Mouse (Mus musculus) liver, embryonic 14.5 days (tissue): ENCODE data around the gene Sostdc1. TPM values are rescaled to one million over a fixed set of nuclear protein-coding genes. Genes with fewer than 3 reads are reported as not detected.

ENCODE experiments used
- ATAC-seq: fragments of 200-750 bp; cut with Nextera tagmentation; 2 replicates; pipeline ENCODE4 v1.8.0; 2017; ENCODE audit warnings: moderate number of reproducible peaks, mild to moderate bottlenecking, moderate library complexity; ENCODE audit not compliant: insufficient read depth
- DNase-seq, 3 experiments: peaks; one replicate each; pipeline ENCODE4 v3.0.0-alpha.2; 2012 to 2013; ENCODE audit warnings: low read depth in 3 of 3, low spot score in 3 of 3
- H3K27ac ChIP-seq: fragments of 300-500 bp; sonication (generic); 2 replicates; pipeline ENCODE4 v1.5.1; 2014; ENCODE audit warnings: moderate library complexity, mild to moderate bottlenecking, control low read depth, inconsistent platforms
- H3K27me3 ChIP-seq: fragments of 300-500 bp; sonication (generic); 2 replicates; pipeline ENCODE4 v1.6.1; 2014; ENCODE audit warnings: mild to moderate bottlenecking, low read length, moderate library complexity; ENCODE audit not compliant: control insufficient read depth, insufficient read depth
- H3K36me3 ChIP-seq: fragments of 300-500 bp; sonication (generic); replicated peaks from 2 replicates; pipeline ENCODE4 v1.6.1; 2014; ENCODE audit warnings: low read depth; ENCODE audit not compliant: control insufficient read depth, insufficient read depth
- H3K4me1 ChIP-seq, 2 experiments: fragments of 200-500 bp in 1 of 2; fragments of 300-500 bp in 1 of 2; sonication (generic) in 1 of 2; replicated peaks; 2 replicates each; pipeline ENCODE4 v1.6.1; 2012 to 2014; ENCODE audit warnings: antibody characterized with exemption in 1 of 2, inconsistent platforms in 1 of 2, low read length in 1 of 2; ENCODE audit not compliant: control insufficient read depth in 2 of 2, insufficient read depth in 2 of 2
- H3K4me2 ChIP-seq: fragments of 300-500 bp; sonication (generic); 2 replicates; pipeline ENCODE4 v1.6.1; 2014; ENCODE audit warnings: low read depth, mild to moderate bottlenecking, control low read depth, moderate library complexity
- H3K4me3 ChIP-seq, 2 experiments: fragments of 200-500 bp in 1 of 2; fragments of 300-500 bp in 1 of 2; sonication (generic) in 1 of 2; 2 replicates each; pipeline ENCODE4 v1.5.1; 2012 to 2014; ENCODE audit warnings: low read depth in 2 of 2, low read length in 2 of 2, mild to moderate bottlenecking in 2 of 2, control low read depth in 1 of 2, inconsistent platforms in 1 of 2, moderate library complexity in 1 of 2; ENCODE audit not compliant: insufficient read depth in 1 of 2
- H3K9ac ChIP-seq: fragments of 300-500 bp; sonication (generic); replicated peaks from 2 replicates; pipeline ENCODE4 v1.6.1; 2014; ENCODE audit warnings: mild to moderate bottlenecking, control low read depth, moderate library complexity
- H3K9me3 ChIP-seq: fragments of 300-500 bp; sonication (generic); 2 replicates; pipeline ENCODE4 v1.6.1; 2016; ENCODE audit warnings: low read length, mixed read lengths; ENCODE audit not compliant: control insufficient read depth
- CTCF ChIP-seq: IDR thresholded peaks from 2 replicates; pipeline ENCODE4 v1.5.1; 2016; ENCODE audit warnings: antibody characterized with exemption, low read depth, control low read depth
- EP300 ChIP-seq: IDR thresholded peaks from 2 replicates; pipeline ENCODE4 v1.6.1; 2016; ENCODE audit warnings: antibody characterized with exemption, low read depth
- WGBS: fragments of 180-500 bp; shearing (Covaris S2); extraction: QIAGEN DNeasy Blood & Tissue Kit; methylation state at CpG from one replicate; pipeline ENCODE4 v1.1.7; 2014; ENCODE audit not compliant: insufficient replicate concordance; 5-methylcytosine and 5-hydroxymethylcytosine counted together
- polyA plus RNA-seq, 2 experiments: library from polyadenylated mRNA; depleted of rRNA in 1 of 2; stranded (reverse) in 1 of 2; unstranded in 1 of 2; fragments of >200 nt; fragmentation: Nextera tagmentation in 1 of 2; extraction: Ambion mirVana in 1 of 2; gene quantifications; 2 replicates each; pipeline versions ENCODE4 v1.2.1 to v1.2.3; 2012 to 2014

Gene Sostdc1
- 0.07 TPM in 1 of 2 replicates, not detected in the other for polyA plus RNA-seq (2012; rRNA removed)
- polyA plus RNA-seq (2014; fragmentation: Nextera tagmentation; extraction: Ambion mirVana): 0.05 and 0.13 TPM in 2 replicates

DNA sequence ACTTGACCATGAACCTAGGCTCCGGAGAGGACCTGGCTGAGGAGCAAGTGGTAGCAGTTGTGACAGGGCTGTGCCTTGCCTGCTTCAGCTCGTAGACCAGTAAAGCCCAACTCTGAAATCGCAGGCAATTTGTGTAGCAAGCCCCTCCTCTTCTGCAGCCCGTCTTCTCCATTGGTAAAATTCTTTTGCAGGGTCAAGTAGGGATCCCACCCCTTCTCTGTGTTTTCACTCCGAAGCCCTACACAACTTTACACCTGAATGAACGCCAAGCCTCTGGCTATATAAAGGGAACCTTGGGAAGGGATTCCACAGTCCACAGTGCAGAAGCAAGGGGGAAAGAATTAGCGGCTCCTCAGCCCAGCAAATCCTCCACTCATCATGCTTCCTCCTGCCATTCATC is at the start of gene Sostdc1:
TSS of gene Sostdc1 (plus strand) at position 224 of the 400 bp plus-strand sequence.
- ATAC-seq: no peak
- Histone ChIP-seq H3K27me3 (peaks cover 3% of the 10 kb centered on the region; the same call in 1 of the 2 replicates), H3K27ac (no peak within 1 kb of the TSS), H3K4me3 (no peak within 1 kb of the TSS), H3K9me3 (no peaks in the 10 kb centered on the region), H3K36me3 (no peaks in the 10 kb centered on the region), H3K4me1 (no peaks in the 10 kb centered on the region), H3K4me2 (no peak within 1 kb of the TSS), H3K9ac (no peak within 1 kb of the TSS)
- WGBS: 22% methylated on average over 7 of the region's 7 CpGs
- no peak for TF ChIP-seq EP300
- TF ChIP-seq CTCF: no peak
- DNase-seq: no peak

DNA sequence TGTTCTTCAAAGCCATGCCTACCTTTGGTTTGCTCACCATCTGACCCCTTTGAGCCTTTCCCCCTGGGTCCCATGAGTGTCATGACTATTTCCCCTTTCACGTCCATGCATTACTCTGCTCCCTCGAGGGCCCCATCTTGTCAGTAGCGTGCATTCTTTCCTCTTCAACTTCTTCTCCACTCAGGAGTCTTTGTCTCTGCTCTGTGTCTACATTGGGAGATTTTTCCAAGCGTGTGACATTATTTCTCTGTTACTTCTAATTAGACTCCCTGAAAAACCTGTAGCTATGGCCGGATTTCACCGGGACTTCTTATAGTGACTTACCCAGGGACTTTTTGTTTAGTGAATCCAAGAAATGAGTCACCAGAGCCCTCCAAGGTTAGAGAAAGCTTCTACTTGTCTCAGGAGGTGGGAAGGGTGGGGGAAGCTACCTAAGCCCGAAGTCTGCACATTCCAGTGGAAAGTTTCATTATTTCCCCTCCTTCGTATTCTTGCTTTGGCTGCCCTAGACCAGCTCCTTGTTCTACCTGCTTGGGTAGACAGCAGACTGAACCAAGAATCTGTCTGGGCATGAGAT is 46.2 kb upstream of the Sostdc1 start:
- no peaks in the 10 kb centered on the region for H3K27me3 ChIP-seq
- no peaks in the 10 kb centered on the region for H3K36me3 ChIP-seq
- 64% methylated on average over 8 of the region's 8 CpGs for WGBS
- no peak for DNase-seq
- no peak overlapping the region for H3K4me3 ChIP-seq
- no peaks in the 10 kb centered on the region for H3K4me1 ChIP-seq
- no peak overlapping the region for H3K9ac ChIP-seq
- H3K4me2 ChIP-seq: no peak overlapping the region
- no peaks in the 10 kb centered on the region for H3K9me3 ChIP-seq
- TF ChIP-seq EP300 (no peak), CTCF (no peak)
- no peak for ATAC-seq
- H3K27ac ChIP-seq: no peak overlapping the region

DNA sequence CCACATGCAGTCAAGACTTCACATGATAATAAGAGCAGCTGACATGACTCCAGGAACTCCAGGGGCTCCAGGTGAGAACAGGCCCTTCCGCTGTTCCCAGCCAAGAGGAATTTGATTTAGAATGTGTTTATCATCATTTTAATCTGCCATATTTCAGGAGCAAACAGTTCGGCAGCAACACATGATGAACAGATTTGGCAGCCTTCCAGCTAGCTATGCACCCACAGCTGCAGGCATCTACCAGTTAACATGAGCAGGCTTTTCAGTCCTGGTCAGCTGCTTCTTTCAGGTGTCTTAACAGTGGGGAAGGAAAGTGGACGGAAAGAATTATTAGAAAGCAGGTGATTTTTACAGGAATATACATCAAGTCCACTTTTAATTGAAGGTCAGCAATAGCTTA is 39.1 kb upstream of the Sostdc1 start:
- Histone ChIP-seq H3K9me3 (no peaks in the 10 kb centered on the region), H3K4me3 (no peak overlapping the region), H3K4me1 (no peaks in the 10 kb centered on the region), H3K27me3 (no peaks in the 10 kb centered on the region), H3K9ac (no peak overlapping the region), H3K36me3 (no peaks in the 10 kb centered on the region), H3K27ac (no peak overlapping the region), H3K4me2 (no peak overlapping the region)
- 54% methylated on average over 3 of the region's 3 CpGs for WGBS
- TF ChIP-seq CTCF (no peak), EP300 (no peak)
- no peak for ATAC-seq
- DNase-seq: no peak

DNA sequence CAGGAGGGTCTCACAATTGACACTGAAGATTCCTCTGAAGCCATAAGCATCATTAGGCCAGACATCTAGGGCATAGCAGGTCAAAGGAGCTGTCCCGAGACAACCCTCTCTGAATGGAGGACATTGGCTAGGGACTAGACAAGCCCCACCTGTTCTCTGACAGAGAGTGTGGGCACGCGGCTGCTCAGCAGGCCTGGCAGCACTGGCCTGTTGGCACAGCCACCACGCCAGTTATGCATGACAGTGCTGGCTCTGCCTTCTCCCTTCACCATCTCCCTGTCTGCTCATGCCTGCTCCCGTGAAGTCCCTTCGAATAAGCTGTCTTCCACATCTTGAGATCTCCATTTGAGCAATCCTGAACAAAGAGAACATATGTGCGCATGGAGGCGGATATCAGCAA is 24.3 kb upstream of the Sostdc1 start:
- Histone ChIP-seq H3K27ac (no peak overlapping the region), H3K36me3 (no peaks in the 10 kb centered on the region), H3K4me2 (no peak overlapping the region), H3K4me3 (no peak overlapping the region), H3K27me3 (no peaks in the 10 kb centered on the region), H3K4me1 (no peaks in the 10 kb centered on the region), H3K9ac (no peak overlapping the region), H3K9me3 (no peaks in the 10 kb centered on the region)
- WGBS: 69% methylated on average over 8 of the region's 8 CpGs
- TF ChIP-seq EP300: no peak
- no peak for TF ChIP-seq CTCF
- no peak for DNase-seq
- ATAC-seq: no peak

DNA sequence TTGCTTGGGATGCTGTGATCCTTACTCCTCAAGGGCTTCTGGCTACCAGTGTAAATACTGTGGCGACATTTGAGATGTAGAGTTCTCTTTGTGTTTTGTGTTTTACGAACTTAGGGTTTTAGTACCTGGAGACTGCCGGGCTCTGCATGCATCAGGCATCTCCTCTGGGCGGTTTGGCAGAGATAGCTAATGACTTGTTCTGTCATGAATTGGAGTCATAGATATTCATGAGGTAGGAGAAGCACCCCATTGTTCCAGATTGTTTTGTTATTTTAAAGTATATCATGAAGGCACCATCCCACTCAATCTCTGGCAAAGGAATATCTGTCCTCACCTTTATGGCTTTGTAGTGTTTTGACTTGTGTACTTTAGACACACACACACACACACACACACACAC is 23.5 kb upstream of the Sostdc1 start:
- Histone ChIP-seq H3K4me1 (no peaks in the 10 kb centered on the region), H3K4me3 (no peak overlapping the region), H3K4me2 (no peak overlapping the region), H3K36me3 (no peaks in the 10 kb centered on the region), H3K9me3 (no peaks in the 10 kb centered on the region), H3K9ac (no peak overlapping the region), H3K27me3 (no peaks in the 10 kb centered on the region), H3K27ac (no peak overlapping the region)
- ATAC-seq (no peak), DNase-seq (no peak)
- TF ChIP-seq CTCF: no peak
- no peak for TF ChIP-seq EP300
- 70% methylated on average over 4 of the region's 4 CpGs for WGBS
